Mouse (Mus musculus): ENCODE results near the gene Akap13.

GRCm38 (mm10) chr7:75656297-75656852 lies 201.0 kb downstream of the Akap13 start:
- TF ChIP-seq CTCF (conservative IDR thresholded peaks at IDR 0.05; ENCODE audit: insufficient read depth, insufficient read length, low read depth, low read length), result no peak
- TF ChIP-seq POLR2A (IDR thresholded peaks at IDR 0.05; ENCODE audit: low read depth, low read length), result no peak
